Mouse (Mus musculus): ENCODE data around the gene Tec. TPM values are rescaled to one million over a fixed set of nuclear protein-coding genes. Genes with fewer than 3 reads are reported as not detected.

Gene Tec
- polyA plus RNA-seq, 1 experiment: 12.2 TPM

DNA sequence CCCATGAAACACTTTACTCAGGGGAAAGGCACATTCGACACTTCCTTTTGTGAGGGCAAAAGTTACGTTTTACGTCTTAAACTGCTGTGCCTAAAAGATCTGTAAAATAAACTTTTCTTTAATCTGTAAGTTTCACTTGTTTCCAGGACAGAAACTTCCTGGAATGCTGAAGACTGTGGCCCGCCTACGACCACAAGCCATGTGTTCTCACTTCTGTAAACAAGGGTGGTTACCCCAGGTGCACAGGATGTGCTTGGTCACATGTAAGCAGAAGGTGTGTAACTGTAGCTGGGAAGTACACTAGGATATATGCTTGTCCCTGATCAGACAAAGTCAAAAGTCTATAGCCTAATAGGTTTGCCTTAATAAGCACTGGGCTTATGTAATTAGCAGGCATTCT lies 107.0 kb downstream of the Tec start:
- Histone ChIP-seq H3K4me1 (ENCODE audit: control insufficient read depth, insufficient read depth, insufficient read length) (peaks cover 17% of the 10 kb centered on the region; the same call in 1 of the 2 replicates), H3K27me3 (ENCODE audit: control insufficient read depth, insufficient read depth, low read length) (no peaks in the 10 kb centered on the region), H3K4me3 (ENCODE audit: extremely low read depth, insufficient read depth, insufficient read length) (no peak overlapping the region), H3K27ac (ENCODE audit: insufficient read depth, low read length) (peak overlapping the region; percentile 74), H3K36me3 (ENCODE audit: control insufficient read depth, insufficient read depth, low read length) (peaks cover 11% of the 10 kb centered on the region)
- peak; percentile 54 to 63 for DNase-seq (ENCODE audit: low read depth in 1 of 2, low spot score in 2 of 2)
- TF ChIP-seq CTCF (IDR thresholded peaks at IDR 0.05; ENCODE audit: extremely low read depth, insufficient read depth, insufficient read length, insufficient replicate concordance) (no peak), POLR2A (IDR thresholded peaks at IDR 0.05; ENCODE audit: low read depth, low read length) (no peak)
- 16% methylated on average over 5 of the region's 5 CpGs for WGBS

DNA sequence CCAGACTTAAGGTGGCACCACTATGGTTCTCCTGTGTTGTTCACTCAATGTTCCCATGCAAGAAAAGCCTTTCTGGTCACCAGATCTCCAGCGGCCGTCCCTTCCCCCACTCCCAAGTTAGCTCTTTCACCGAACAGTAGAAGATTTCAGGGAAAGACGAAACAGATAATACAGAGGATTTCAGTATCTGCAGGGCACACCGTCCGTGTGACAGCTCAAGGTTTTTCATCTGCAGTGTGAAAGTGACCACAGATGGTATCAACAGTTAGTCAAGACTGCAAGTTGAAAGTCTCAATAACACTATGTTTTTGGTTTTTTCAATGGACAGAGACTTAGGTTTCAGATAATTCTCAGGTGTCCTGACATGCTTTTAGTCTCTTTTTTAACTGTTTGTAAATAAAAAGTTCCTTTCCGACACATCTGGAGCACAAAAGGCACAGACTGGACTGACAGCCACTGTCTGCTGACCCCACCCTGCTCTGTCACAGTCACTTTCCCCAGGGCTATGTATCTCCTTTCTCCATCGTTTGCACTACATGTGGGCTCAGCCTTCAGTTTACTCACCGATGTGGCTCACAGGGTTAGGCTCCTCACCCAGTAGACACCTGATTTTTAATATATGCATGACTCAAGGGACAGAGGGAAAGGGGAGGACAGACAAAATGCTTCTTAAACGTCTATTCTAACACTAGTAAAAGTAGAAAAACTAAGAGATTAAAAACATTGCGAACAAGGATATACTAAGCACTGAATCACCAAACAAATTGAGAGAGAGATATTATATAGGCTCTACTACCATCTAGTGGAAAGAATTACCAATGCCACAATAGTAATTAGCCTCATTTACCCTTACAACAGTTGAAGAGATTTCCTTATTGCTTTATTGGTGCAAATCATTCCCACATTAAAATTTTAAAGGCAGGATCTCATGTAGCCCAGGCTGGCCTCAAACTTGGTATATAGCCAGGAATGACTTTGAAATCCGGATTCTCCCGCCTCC lies 109.1 kb downstream of the Tec start:
- H3K27me3 ChIP-seq (ENCODE audit: control insufficient read depth, insufficient read depth, low read length): no peaks in the 10 kb centered on the region
- peaks cover 17% of the 10 kb centered on the region; the same call in 1 of the 2 replicates for H3K4me1 ChIP-seq (ENCODE audit: control insufficient read depth, insufficient read depth, insufficient read length)
- TF ChIP-seq POLR2A (IDR thresholded peaks at IDR 0.05; ENCODE audit: low read depth, low read length) (no peak), CTCF (IDR thresholded peaks at IDR 0.05; ENCODE audit: extremely low read depth, insufficient read depth, insufficient read length, insufficient replicate concordance) (no peak)
- no peak overlapping the region for H3K4me3 ChIP-seq (ENCODE audit: extremely low read depth, insufficient read depth, insufficient read length)
- WGBS: 78% methylated on average over 13 of the region's 13 CpGs
- no peak overlapping the region for H3K27ac ChIP-seq (ENCODE audit: insufficient read depth, low read length)
- DNase-seq (ENCODE audit: low read depth in 1 of 2, low spot score in 2 of 2): no peak
- H3K36me3 ChIP-seq (ENCODE audit: control insufficient read depth, insufficient read depth, low read length): peaks cover 17% of the 10 kb centered on the region

DNA sequence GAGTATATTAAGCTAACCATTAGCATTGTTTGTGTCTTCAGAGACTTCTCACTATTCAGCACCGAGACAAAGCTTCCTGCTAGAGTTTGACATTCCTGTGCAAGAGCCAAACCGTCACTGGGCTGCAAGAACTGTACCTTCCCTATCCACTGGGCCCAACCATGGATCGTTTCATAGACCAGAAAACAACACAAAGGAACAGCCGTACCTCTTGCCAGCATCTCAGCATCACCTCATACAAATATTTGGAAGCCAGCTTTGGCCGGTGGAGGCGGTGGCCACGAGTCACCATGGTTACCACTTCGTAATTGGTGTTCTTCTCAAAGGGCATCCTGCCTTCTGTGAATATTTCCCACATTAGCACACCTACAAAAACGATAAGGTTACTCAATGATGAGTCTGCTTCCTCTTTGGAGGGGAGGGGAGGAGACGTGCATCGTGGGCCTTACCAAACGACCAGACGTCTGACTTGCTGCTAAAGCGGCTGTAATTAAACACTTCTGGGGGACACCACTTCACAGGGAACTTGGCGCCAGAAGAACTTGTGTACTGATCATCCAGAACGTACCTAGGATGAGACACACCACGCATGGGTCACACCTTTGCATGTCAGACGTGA lies 111.0 kb downstream of the Tec start:
- no peak for TF ChIP-seq POLR2A (IDR thresholded peaks at IDR 0.05; ENCODE audit: low read depth, low read length)
- TF ChIP-seq CTCF (IDR thresholded peaks at IDR 0.05; ENCODE audit: extremely low read depth, insufficient read depth, insufficient read length, insufficient replicate concordance): no peak
- Histone ChIP-seq H3K27me3 (ENCODE audit: control insufficient read depth, insufficient read depth, low read length) (no peaks in the 10 kb centered on the region), H3K27ac (ENCODE audit: insufficient read depth, low read length) (no peak overlapping the region; the same call in 1 of the 2 replicates), H3K36me3 (ENCODE audit: control insufficient read depth, insufficient read depth, low read length) (peaks cover 18% of the 10 kb centered on the region), H3K4me1 (ENCODE audit: control insufficient read depth, insufficient read depth, insufficient read length) (peaks cover 15% of the 10 kb centered on the region), H3K4me3 (ENCODE audit: extremely low read depth, insufficient read depth, insufficient read length) (no peak overlapping the region)
- no peak for DNase-seq (ENCODE audit: low read depth in 1 of 2, low spot score in 2 of 2)
- 74% methylated on average over 18 of the region's 18 CpGs for WGBS

GRCm38 (mm10) chr5:72755941-72756340 lies 112.3 kb downstream of the Tec start:
- WGBS: 94% methylated on average over 8 of the region's 8 CpGs
- peaks cover 18% of the 10 kb centered on the region for H3K36me3 ChIP-seq (ENCODE audit: control insufficient read depth, insufficient read depth, low read length)

DNA sequence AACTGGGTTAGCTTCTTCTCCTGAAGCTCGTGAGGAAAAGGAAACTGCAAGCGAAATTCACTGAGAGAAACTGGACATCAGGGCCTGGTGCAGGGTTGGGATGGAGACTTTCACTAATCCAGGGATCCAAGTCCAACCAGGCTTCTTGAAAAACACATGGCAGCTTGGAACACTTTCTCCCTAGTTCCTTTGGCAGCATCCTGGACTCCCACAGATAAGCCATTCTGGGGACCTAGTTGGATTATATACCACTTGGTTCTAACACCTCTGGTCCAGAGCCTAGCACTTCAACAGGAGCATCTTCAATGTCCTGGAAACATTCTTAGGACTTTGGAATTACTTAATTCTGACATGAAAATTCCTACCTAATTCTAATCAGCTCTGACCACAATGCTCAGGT lies 113.2 kb downstream of the Tec start:
- 84% methylated on average over 2 of the region's 2 CpGs for WGBS
- peaks cover 18% of the 10 kb centered on the region for H3K36me3 ChIP-seq (ENCODE audit: control insufficient read depth, insufficient read depth, low read length)
- no peak overlapping the region for H3K4me3 ChIP-seq (ENCODE audit: extremely low read depth, insufficient read depth, insufficient read length)
- peaks cover 12% of the 10 kb centered on the region for H3K4me1 ChIP-seq (ENCODE audit: control insufficient read depth, insufficient read depth, insufficient read length)
- no peak for DNase-seq (ENCODE audit: low read depth in 1 of 2, low spot score in 2 of 2)
- TF ChIP-seq POLR2A (IDR thresholded peaks at IDR 0.05; ENCODE audit: low read depth, low read length) (no peak), CTCF (IDR thresholded peaks at IDR 0.05; ENCODE audit: extremely low read depth, insufficient read depth, insufficient read length, insufficient replicate concordance) (no peak)
- no peaks in the 10 kb centered on the region for H3K27me3 ChIP-seq (ENCODE audit: control insufficient read depth, insufficient read depth, low read length)
- H3K27ac ChIP-seq (ENCODE audit: insufficient read depth, low read length): no peak overlapping the region

More at GRCm38 (mm10) chr5:72755941-72756340, 112.3 kb downstream of the Tec start:
- Histone ChIP-seq H3K4me1 (ENCODE audit: control insufficient read depth, insufficient read depth, insufficient read length) (peaks cover 12% of the 10 kb centered on the region), H3K27me3 (ENCODE audit: control insufficient read depth, insufficient read depth, low read length) (no peaks in the 10 kb centered on the region), H3K27ac (ENCODE audit: insufficient read depth, low read length) (no peak overlapping the region), H3K4me3 (ENCODE audit: extremely low read depth, insufficient read depth, insufficient read length) (no peak overlapping the region)
- no peak for TF ChIP-seq CTCF (IDR thresholded peaks at IDR 0.05; ENCODE audit: extremely low read depth, insufficient read depth, insufficient read length, insufficient replicate concordance)
- TF ChIP-seq POLR2A (IDR thresholded peaks at IDR 0.05; ENCODE audit: low read depth, low read length): no peak
- no peak for DNase-seq (ENCODE audit: low read depth in 1 of 2, low spot score in 2 of 2)

DNA sequence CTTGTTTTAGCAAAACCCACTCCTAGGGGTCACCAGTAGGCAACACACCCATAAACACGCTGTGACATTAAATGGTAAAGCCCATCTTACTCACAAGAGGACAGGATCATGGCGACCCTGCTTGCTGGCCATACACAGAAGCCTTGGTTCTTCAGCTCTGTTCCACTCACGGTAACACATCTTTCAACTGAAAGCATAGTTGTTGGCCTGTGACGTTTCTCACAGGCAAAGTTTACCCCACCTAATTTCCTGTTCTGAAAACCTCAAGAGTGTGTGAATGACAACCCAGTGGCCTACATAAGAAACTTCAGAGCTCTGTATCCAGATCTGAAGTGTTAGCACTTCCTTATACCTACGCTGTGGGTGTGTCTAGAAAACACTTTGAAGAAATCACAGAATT lies 115.7 kb downstream of the Tec start, which contains the start of gene Txk:
TSS of gene Txk (minus strand) at position 193 of the 400 bp plus-strand sequence.
- Histone ChIP-seq H3K36me3 (ENCODE audit: control insufficient read depth, insufficient read depth, low read length) (peaks cover 18% of the 10 kb centered on the region), H3K4me1 (ENCODE audit: control insufficient read depth, insufficient read depth, insufficient read length) (peaks cover 12% of the 10 kb centered on the region), H3K27me3 (ENCODE audit: control insufficient read depth, insufficient read depth, low read length) (no peaks in the 10 kb centered on the region), H3K4me3 (ENCODE audit: extremely low read depth, insufficient read depth, insufficient read length) (peak within 1 kb of the TSS; percentile 49), H3K27ac (ENCODE audit: insufficient read depth, low read length) (peak within 1 kb of the TSS; percentile 55)
- 35% methylated on average over 5 of the region's 5 CpGs for WGBS
- TF ChIP-seq POLR2A (IDR thresholded peaks at IDR 0.05; ENCODE audit: low read depth, low read length): peak; percentile 79
- TF ChIP-seq CTCF (IDR thresholded peaks at IDR 0.05; ENCODE audit: extremely low read depth, insufficient read depth, insufficient read length, insufficient replicate concordance): no peak
- DNase-seq (ENCODE audit: low read depth in 1 of 2, low spot score in 2 of 2): peak; percentile 40 to 76
